Mouse (Mus musculus) c-Kit-positive CD71-positive TER-119-negative erythroid progenitor cells, embryonic 14.5 days (primary cell): ENCODE results near the gene E2f4.
A peak's percentile ranks its signal among the peaks of the same experiment; 100 is the strongest.

Source experiments
- DNase-seq: peaks from one replicate; pipeline ENCODE4 v3.0.0-alpha.2; 2013; ENCODE audit warnings: low read depth

The E2f4 gene

DNA sequence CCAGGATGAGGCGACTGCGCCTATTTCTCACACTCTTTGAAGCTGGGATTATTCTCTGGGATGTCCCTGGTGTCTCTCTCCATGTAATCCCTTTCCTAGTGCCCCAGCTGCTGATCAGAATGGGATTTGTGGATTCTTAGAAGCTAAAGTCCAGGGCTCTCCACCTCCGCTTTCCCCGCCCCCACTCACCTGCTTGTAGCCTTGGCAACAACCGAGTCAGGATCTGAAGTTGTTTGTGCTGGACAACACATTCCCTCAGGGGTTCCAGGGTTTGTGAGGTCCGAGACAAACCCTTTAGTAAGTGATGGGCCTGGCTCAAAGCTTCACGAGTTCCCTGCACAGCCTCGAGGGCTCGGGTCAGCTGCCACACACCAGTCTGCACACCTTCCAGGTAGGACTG, 2.7 kb upstream of the E2f4 start:
- DNase-seq, result no peak

GRCm38 (mm10) chr8:105295256-105295655, 2.2 kb upstream of the E2f4 start:
- DNase-seq, result no peak

GRCm38 (mm10) chr8:105295895-105296573, 1.4 kb upstream of the E2f4 start, which contains the start of gene Exoc3l:
Exoc3l (minus strand) TSS chr8:105296101.
- no peak for DNase-seq

DNA sequence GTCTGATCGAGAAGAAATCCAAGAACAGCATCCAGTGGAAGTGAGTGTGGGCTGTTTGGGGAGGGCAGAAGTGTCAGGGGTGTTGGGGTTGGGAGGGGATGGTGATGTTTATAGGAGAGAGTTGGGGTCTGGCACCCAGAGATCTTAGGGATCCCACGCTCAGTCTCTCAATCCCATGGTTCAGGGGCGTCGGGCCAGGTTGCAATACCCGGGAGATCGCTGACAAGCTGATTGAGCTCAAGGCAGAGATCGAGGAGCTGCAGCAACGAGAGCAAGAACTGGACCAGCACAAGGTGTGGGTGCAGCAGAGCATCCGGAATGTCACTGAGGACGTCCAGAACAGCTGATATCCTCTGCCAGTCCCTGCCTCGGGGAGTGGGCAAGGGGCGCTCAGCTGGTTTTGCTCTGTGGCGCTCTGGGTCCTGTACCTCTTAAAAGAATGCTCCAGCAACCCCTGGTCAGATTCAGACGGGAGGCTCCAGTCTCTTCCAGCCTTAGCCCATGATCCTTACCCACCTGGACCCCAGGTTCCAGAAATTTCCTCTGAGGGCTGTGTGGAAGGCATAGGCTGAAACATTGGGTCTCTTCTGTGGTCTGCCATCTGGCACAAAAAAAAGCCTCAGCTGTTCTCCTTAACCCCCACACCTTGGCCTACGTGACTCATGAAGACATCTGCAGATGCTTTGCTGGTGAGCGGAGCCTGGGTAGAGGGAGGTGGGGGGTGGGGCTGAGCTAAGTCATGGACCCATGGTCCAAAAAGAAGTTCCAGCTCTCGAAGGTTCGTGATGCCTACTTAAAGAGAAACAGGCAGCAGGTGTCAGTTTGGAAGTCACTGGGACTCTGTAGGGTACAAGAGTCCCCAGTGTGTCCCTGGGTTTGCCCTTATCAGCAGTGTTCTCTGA, 1.1 kb downstream of the E2f4 start:
- no peak for DNase-seq

GRCm38 (mm10) chr8:105299962-105300361, 2.5 kb downstream of the E2f4 start:
- peak; percentile 78 for DNase-seq

DNA sequence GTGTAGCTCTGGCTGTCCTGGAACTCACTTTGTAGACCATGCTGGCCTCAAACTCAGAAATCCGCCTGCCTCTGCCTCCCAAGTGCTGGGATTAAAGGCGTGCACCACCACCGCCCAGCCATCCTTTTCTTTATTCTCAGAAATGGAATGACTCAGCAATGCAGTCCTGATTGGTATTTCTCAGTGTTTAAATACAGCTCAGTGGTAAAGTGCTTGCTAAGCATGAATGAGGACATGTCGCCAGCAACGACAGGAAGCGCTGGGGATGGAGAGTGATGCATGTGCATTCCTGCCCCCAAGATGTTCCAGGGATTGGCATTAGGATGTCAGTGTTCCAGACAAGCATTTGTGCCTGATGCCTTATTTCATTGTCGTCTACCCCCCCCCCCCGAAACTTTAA, 5.9 kb downstream of the E2f4 start:
- DNase-seq, result no peak

DNA sequence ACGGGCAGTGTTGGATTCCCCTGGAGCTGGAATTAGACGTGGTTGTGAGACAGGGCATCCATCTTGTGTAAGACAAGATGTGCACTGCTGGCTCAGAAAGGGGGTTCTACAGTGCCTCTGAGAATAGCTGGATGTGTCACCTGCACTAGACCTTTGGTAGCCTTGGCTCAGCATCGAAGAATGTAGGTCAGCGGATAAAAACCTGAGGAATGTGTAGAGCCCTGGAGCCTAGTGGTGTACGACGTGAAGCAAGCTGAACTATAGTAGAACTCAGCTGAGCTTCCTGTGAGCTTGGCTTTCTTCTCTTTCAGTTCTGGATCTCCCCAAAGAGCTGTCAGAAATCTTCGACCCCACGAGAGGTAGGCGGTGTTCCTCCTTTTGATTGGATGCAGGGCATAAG, 6.4 kb downstream of the E2f4 start:
- DNase-seq, result no peak

- DNase-seq, result no peak
Measured at GRCm38 (mm10) chr8:105304325-105305210, 7.1 kb downstream of the E2f4 start.

DNA sequence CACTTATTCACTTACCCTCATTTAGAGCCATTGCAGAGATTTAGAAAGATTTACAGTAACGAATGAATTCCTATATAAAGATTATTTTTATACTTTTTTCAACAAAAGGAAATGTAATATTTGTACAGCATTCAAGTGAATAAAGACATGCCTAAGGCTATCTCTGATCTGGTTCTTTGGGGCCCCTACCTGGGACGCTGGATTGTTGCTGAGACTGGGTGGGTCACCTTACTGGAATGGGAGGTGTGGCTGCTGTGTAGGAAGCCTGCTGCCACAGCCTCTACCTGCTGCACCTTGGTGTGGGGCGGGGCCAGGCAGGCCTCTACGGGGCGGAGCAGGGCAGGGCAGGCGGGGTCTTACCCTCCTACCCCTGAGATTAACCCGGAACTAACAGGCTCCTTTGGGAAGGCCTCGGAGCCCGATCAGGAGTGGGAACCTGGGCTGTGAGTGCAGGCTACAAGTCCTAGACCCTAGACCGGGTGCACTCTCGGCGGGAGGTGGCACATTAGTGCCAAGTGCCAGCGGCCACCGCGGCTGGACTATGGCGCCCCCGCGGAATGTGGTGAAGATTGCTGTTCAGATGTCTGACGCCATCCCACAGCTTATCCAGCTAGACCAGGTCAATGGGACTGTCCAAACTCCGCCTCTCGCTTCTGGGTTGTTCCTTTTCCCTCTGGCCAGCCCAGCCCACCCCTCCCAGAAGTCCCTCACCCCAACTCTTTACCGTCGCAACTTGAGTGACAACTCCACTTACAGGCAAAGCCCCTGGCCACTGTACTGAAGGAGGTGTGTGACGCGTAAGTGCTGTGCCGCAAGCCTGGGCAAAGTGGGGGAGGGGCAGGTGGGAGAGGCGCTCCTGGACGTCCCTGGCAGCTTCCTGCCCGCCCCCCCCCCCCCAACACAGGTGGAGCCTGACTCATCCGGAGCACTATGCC, 8.0 kb downstream of the E2f4 start, which contains the start of gene Elmo3:
Gene Elmo3 (plus strand): TSS at position 391 of the 935 bp plus-strand sequence.
- no peak for DNase-seq

- no peak for DNase-seq
Measured at GRCm38 (mm10) chr8:105306146-105306691, 8.8 kb downstream of the E2f4 start.

DNA sequence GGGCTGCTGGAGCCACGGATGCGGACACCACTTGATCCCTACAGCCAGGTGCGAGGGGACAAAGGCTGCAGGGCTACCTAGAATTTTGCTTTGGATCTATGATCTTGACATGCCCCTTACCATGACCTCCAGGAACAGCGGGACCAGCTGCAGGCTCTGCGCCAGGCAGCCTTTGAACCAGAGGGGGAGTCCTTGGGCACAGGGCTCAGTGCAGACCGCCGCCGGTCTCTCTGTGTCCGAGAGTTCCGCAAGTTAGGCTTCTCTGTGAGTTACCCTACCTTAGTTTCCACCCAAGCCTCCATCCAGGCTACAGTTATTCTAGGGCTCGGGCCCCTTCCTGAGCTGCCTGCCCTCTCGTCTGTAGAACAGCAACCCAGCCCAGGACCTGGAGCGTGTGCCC, 10.2 kb downstream of the E2f4 start:
- DNase-seq, result no peak

GRCm38 (mm10) chr8:105308428-105308827, 11.0 kb downstream of the E2f4 start:
- DNase-seq, result no peak

DNA sequence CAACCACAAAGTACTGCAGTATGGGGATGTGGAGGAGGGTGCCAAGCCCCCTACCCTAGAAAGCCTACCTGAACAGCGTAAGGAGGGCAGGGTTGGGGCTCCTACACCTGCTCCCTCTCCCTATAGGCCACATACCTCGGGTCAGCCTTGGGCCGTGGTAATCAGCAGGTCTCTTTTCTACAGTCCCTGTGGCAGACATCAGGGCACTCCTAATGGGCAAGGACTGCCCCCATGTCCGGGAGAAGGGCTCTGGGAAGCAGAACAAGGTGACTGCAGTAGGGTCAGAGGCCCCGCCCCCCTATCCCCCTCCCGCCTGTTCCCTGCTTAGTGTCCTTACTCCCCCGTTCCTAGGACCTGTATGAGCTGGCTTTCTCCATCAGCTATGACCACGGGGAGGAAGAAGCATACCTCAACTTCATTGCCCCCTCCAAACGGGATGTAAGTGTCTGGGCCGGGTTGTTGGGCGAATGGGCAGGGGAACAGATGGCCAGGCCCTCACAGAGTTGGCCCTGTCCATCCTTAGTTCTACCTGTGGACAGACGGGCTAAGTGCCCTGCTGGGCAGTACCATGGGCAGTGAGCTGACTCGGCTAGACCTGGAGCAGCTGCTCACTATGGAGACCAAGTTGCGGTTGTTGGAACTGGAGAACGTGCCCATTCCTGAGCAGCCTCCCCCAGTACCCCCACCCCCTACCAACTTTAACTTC, 11.8 kb downstream of the E2f4 start:
- no peak for DNase-seq

GRCm38 (mm10) chr8:105310118-105310517, 12.7 kb downstream of the E2f4 start:
- no peak for DNase-seq

- no peak for DNase-seq
Measured at GRCm38 (mm10) chr8:105311718-105312117, 14.3 kb downstream of the E2f4 start.

DNA sequence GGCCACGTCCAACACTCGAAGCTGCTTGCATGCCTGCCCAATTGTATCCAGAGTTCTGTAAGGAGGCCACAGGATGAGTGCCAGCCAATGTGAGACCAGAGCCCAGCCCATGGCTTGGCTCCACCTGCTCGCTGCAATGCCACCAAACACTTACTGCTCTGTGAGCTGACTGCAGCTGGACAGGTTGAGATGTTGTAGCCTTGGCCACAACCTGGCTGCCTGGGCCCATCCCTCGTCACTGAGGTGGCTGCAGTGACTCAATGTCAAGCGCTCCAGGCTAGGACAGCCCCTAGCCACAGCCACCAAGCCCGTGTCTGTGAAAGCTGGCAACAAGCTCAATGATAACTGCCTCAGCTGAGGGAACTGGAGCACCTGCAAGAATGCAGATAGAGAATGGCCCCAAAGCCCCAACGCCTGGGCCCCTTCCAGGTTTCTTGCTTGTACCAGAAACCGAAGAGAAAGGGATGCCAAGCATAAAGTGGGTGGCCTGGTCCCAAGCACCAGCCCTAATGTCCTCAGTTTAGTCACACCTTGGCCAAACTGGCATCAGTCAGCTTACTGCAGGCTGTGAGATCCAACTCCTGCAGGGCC, 15.5 kb downstream of the E2f4 start:
- no peak for DNase-seq

GRCm38 (mm10) chr8:105313622-105314402, 16.3 kb downstream of the E2f4 start:
- no peak for DNase-seq

- DNase-seq, result no peak
Measured at GRCm38 (mm10) chr8:105315073-105315769, 17.8 kb downstream of the E2f4 start.
